Mouse (Mus musculus) thymus, postnatal 10 days (tissue): Measurements from ENCODE around the gene Sec24c.

Experiments used
- DNase-seq, 2 experiments: peaks; one replicate each; pipeline ENCODE4 v3.0.0; 2021; ENCODE audit warnings: low spot score in 2 of 2

Sec24c gene

GRCm38 (mm10) chr14:20659687-20660086, 14.4 kb upstream of the Sec24c start:
- DNase-seq, result no peak

- DNase-seq, result peak; percentile 88 to 94
Observed at GRCm38 (mm10) chr14:20660827-20661660, 13.1 kb upstream of the Sec24c start.

DNA sequence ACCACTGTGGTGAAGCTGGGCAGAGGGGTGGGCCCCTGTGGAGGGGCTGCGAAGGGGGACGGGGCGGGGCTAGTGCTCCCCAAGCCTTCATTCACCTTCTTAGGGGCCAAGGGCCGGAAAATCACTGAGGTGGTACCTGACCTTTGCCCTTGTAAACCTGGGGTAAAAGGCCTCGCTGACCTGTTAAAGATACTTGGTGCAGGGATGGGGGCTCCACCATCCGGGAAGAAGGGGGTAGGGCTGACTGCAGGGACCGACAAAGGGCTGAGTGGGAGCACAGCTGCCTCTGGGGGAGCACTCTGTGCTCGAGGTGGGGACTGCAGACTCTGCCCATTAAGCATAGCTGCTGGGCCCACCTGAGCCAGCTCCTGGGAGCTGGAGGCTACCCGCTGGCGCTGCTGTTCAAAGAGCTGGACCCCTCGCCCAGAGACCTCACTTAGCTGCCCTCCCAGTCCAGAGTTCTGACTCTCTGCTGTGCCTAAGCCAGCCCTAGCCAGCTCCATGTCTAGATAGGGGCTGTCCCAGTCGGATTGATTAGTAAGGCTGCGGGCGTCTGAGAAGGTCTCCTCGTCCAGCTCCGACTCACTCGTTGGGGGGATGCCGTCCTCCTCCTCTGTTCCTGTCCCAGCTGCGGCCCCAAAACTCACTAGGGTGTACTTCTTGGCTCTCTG, 12.3 kb upstream of the Sec24c start:
- DNase-seq, result no peak

DNA sequence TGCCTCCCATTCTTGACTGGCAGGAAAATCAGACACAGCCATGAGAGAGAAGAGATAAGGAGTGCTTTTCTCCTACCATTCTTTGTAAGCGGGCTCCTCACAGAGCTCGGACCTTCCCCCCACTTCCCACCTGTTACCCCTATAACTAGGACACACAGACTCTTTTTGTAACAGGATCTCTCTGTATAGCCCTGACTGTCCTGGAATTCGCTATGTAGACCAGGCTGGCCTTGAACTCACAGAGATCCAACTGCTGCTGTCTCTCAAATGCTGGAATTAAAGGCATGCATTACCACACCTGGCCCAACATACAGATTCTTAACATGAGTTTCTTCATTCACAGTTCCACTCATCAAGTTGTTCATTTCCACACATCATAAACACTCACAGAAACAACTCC, 11.4 kb upstream of the Sec24c start:
- DNase-seq, result no peak

DNA sequence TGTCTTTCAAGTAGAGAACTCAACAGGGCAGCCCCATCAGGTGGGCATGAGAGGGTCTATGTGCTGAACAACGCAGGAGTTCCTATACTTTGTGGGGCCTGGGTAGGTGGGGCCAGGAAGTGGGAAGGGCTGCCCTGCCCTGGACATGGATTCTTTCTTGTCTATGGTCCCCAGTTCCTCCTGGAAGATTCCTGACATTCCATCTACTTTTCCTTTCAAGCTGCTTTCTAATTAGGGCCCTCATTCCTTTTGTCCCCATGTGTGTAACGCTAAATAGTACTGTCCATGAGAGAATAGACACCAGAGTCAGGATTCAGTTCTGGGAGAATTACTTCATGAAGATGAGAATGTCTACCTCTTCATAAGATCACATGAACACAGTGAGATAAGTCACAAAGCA, 10.5 kb upstream of the Sec24c start:
- DNase-seq, result no peak

DNA sequence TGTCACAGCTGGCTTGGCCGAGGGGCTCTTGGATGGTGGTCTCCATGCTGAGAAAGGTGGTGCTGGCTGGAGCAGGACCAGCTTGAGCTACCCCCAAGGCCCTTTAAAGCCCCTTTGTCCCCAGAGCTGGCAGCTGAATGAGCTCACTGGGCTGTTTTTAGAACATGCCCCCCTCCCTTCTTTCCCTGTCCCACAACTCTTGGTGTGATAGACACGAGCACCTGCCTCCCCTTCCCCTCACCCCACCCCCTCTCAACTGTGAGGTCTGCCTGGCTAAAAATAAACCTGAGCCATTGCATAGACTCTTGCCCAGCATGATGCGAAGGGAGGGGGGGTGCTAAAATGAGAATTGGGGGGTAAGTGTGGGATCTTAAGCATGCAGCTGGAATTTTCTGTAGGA, 9.7 kb upstream of the Sec24c start:
- no peak for DNase-seq

GRCm38 (mm10) chr14:20667469-20667868, 6.6 kb upstream of the Sec24c start:
- DNase-seq, result no peak

DNA sequence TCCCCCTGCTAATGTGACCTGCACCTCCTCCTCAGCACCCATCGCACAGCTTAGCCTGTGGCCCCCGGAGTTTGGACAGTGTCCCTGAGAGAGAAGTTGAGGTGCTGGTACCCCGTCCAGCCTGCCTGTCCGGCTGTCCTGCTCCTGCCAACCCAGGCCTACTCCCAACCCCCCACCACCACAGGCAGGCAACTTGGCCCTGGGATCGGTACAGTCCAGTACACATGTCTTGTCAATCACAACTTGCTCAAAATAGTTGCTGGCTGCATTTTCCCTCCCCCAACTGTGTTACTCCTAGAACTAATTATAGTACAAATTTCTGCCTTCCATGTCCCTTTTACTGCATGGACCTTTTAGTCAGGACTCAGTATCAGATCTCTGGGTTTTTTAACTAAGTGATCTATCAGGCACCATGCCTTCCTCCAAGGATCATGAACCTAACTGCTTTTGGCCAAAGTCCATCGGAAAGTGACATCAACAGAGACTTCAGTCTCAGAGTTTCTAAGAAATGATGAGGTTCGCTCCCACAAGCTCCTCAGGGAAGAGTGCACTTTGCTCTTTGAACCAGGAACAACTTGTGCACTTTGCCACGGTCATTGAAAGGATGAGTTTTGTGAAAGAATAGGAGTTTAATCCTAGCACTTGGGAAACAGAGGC, 5.8 kb upstream of the Sec24c start, which contains the start of gene Synpo2l:
Synpo2l (minus strand) TSS at position 201 of the 657 bp plus-strand sequence.
- DNase-seq, result no peak

- DNase-seq, result peak; percentile 25 to 30
Observed at GRCm38 (mm10) chr14:20672990-20673389, 1.1 kb upstream of the Sec24c start.

DNA sequence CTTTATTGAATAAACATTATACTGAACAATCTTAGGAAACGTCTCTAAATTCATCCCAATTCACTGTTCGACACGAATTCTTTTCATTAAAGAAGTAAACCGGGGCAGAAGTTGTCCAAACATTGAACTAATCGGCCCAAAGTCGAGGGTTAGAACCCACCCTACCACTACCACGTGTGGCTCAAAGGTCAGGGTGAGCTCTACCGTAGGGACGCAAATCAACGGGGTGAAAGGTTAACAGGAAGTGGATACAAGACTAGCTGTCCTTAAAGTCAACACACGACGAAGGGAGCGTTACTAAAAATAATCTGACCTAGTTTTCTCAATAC, 409 bp upstream of the Sec24c start:
- peak; percentile 29 to 31 for DNase-seq

GRCm38 (mm10) chr14:20677906-20678305, 3.8 kb downstream of the Sec24c start:
- no peak for DNase-seq

DNA sequence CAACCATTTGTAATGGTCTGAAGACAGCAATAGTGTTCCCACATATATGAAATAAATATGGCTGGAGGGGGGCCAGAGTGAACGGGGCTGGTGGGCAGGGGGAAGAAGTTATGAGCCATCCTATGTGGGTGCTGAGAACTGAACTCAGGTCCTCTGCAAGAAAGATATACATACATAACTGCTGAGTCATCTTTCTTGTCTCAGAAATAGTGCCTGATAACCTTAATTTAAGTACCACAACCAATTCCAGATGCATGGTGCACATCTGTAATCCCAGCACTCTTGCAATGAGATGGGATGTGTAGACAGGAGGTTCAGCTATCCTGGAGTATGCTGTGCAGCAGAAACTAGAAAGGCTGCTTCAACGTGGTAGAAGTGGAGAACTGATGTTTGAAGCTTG, 7.6 kb downstream of the Sec24c start:
- DNase-seq, result no peak

DNA sequence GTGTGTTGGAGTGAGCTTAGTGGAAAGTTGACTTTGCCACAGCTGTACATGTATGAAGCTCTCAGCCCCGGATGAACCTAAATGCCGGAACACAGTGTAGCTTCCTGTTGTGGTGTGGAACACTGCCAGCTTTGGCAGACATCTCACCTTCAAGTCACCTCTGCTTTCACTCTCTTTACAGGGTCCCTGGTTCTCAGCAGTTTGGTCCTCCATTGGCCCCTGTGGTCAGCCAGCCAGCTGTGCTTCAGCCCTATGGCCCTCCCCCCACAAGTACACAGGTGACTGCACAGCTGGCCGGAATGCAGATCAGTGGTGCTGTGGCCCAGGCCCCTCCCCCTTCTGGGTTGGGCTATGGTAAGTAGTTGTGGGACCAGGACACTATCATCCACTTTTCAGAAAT, 8.4 kb downstream of the Sec24c start:
- DNase-seq, result peak; percentile 59 to 64

DNA sequence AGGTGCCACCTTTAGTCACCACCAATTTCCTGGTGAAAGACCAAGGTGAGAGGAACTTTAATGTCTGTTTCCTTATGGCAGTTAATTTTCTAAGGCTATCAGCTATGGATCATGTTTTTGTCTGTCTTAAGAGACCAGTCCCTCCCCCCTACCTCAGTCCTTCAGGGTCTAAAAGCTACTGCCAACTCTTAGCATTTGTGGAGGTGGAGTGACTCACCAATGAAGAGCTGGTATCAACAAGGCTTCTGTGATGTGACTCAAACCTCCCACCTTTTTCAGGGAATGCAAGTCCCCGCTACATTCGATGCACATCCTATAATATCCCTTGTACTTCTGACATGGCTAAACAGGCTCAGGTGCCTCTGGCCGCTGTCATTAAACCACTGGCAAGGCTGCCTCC, 12.5 kb downstream of the Sec24c start:
- no peak for DNase-seq

GRCm38 (mm10) chr14:20689009-20689408, 14.9 kb downstream of the Sec24c start:
- no peak for DNase-seq

DNA sequence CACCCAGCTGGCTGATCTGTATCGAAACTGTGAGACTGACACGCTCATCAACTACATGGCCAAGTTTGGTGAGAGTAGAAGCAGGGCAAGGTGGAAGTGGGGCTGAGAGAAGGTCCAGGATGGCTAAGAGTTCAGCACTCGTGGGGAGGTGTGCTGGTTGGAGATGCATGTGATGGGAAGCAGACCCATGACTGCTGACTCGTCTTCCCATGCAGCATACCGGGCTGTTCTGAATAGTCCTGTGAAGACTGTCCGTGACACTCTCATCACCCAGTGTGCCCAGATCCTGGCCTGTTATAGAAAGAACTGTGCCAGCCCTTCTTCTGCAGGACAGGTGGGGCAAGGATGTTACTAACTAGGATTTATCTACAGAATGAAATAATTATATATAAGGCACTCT, 17.7 kb downstream of the Sec24c start:
- no peak for DNase-seq

GRCm38 (mm10) chr14:20693589-20694101, 19.5 kb downstream of the Sec24c start:
- no peak for DNase-seq

GRCm38 (mm10) chr14:20694185-20694883, 20.2 kb downstream of the Sec24c start:
- DNase-seq, result no peak

DNA sequence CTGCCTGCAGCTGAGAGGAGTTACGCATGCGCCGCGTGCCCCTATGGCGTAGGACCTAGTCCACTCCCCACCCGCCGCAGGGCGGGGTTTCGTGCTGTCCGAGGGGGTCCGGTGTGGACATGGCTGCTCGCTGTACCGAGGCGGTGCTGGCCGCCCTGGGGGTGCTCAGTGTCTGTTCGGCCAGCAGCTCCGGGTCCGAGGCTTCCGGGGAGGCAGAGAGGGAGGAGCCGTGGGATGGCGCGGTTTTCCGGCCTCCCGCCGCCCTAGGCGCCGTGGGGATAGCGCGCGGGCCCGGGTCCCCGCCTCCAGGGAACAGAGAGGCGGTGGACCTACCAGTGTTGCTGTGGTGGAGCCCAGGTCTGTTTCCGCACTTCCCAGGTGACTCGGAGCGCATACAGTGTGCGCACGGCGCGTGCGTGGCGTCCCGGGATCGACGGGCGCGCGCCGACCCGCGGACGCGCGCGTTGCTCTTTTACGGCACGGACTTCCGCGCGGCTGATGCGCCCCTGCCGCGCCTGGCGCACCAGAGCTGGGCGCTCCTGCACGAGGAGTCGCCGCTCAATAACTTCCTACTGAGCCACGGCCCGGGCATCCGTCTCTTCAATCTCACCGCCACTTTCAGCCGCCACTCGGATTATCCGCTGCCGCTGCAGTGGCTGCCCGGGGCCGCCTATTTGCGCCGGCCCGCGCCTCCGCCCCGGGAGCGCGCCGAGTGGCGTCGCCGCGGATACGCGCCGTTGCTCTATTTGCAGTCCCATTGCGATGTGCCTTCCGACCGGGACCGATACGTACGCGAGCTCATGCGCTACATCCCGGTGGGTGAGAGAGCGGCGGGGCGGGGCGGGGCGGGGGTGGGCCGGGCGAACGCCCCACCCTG, 21.0 kb downstream of the Sec24c start, which contains the start of gene Fut11:
Fut11 (plus strand) TSS at position 85 of the 877 bp plus-strand sequence.
- peak; percentile 74 to 75 for DNase-seq

- DNase-seq, result no peak
Observed at GRCm38 (mm10) chr14:20695761-20696520, 21.8 kb downstream of the Sec24c start.
